12 mouse cellular contexts compared by ENCODE assay signal in the genomic region with DNA sequence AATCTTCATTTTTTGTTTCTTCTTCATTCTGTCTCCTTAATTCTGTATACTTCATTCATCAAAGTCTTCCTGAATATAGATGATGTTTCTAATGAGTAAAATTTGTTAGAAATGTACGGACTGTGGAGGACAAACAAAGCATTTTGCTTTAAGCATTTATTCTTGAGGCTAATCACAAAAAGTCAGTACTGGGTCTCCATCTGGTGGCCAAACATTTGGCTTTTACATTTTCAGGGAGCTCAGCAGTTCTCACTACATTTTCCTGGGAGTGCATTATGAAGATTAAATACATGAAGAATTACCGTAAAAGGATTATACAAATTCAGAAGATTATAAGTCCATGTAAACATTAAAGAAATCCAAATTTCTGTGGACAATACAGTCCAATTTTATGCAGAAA.
DNase-seq lines count a peak whose midpoint lies in the region; ATAC-seq and TF ChIP-seq lines count a peak whose summit lies in the region.
"Had no signal": no experiment of that assay in that cellular context is flagged by ENCODE, and none has a peak within 500 bp of the region (broad histone marks: within the 10 kb centered on the region; RNA-seq: fewer than 3 reads in every experiment).

No protein-coding gene starts in this region.

- ATAC-seq in frontal cortex, adult (ENCODE audit: low TSS enrichment): peak; percentile 78
- no peak for ATAC-seq in stomach, postnatal 0 days (ENCODE audit: low FRiP score, low TSS enrichment)

- DNase-seq in frontal cortex, postnatal 10 days (ENCODE audit: low spot score in 2 of 2): no peak
- DNase-seq in kidney, postnatal 36 days: peak; percentile 7 to 20
- DNase-seq in kidney, postnatal 4 days: no peak
- peak; percentile 39 for DNase-seq in right cerebral cortex, adult 18-20 months
- DNase-seq in right cerebral cortex, postnatal 36 days (ENCODE audit: low spot score in 2 of 2): no peak
- DNase-seq in stomach, postnatal 0 days (ENCODE audit: low spot score): no peak
- DNase-seq in ovary, postnatal 10 days (ENCODE audit: low spot score): no peak
- DNase-seq: gastrocnemius, postnatal 10 days; liver had no signal

- peak; percentile 61 for TF ChIP-seq CTCF in stomach, postnatal 0 days (IDR thresholded peaks at IDR 0.05; ENCODE audit: low read depth)

- WGBS in stomach, postnatal 0 days: 22% methylated on average over 2 of the region's 2 CpGs

- H3K9ac ChIP-seq in stomach, postnatal 0 days (ENCODE audit: low read length): no peak overlapping the region

- no peaks in the 10 kb centered on the region for H3K9me3 ChIP-seq in stomach, postnatal 0 days (ENCODE audit: control insufficient read depth, low read length)

- H3K4me1 ChIP-seq in stomach, postnatal 0 days (replicated peaks; ENCODE audit: control insufficient read depth, insufficient read depth): no peaks in the 10 kb centered on the region

- no peak overlapping the region for H3K4me3 ChIP-seq in stomach, postnatal 0 days (ENCODE audit: low read depth, low read length)

- TF ChIP-seq EP300 in stomach, postnatal 0 days (optimal IDR thresholded peaks at IDR 0.05): no peak

- H3K4me2 ChIP-seq in stomach, postnatal 0 days (replicated peaks; ENCODE audit: low read depth): no peak overlapping the region
- H3K4me2 ChIP-seq: heart, embryonic 11.5 days had no signal

- no peak overlapping the region for H3K27ac ChIP-seq in stomach, postnatal 0 days (replicated peaks)
- H3K27ac ChIP-seq: macrophage had no signal

- no peaks in the 10 kb centered on the region for H3K36me3 ChIP-seq in stomach, postnatal 0 days (ENCODE audit: control insufficient read depth, insufficient read depth, low read length)

- no peaks in the 10 kb centered on the region for H3K27me3 ChIP-seq in stomach, postnatal 0 days (ENCODE audit: control insufficient read depth, insufficient read depth, low read length)

Comparison
In these comparisons a context has a peak if more than half of its experiments do, and no peak if none do; other contexts are left out.
1. DNase-seq: peak in kidney, postnatal 36 days (2 of 2) and right cerebral cortex, adult 18-20 months (single experiment); none in frontal cortex, postnatal 10 days (0 of 2), kidney, postnatal 4 days (0 of 2), right cerebral cortex, postnatal 36 days (0 of 2), stomach, postnatal 0 days (single experiment) and ovary, postnatal 10 days (single experiment).